Mouse (Mus musculus) gastrocnemius, adult 2 months (tissue): ENCODE data around the gene Zfp1. TPM values are rescaled to one million over a fixed set of nuclear protein-coding genes. Genes with fewer than 3 reads are reported as not detected.
"Not testable (repeated sequence)": the region's sequence is repeated elsewhere in the genome, so short reads cannot be mapped to it uniquely, and the experiment has no call there.

ENCODE experiments used
- DNase-seq: peaks from one replicate; pipeline ENCODE4 v3.0.0; 2022
- H3K27ac ChIP-seq: fragments of 200-600 bp; 2 replicates; pipeline ENCODE4 v1.8.1; 2022; ENCODE audit warnings: mild to moderate bottlenecking
- H3K4me3 ChIP-seq: fragments of 200-600 bp; 2 replicates; pipeline ENCODE4 v1.8.1; 2022; ENCODE audit warnings: mild to moderate bottlenecking, moderate library complexity
- CTCF ChIP-seq: fragments of 200-600 bp; IDR thresholded peaks from 2 replicates; pipeline ENCODE4 v1.8.1; 2022; ENCODE audit warnings: antibody characterized with exemption, mild to moderate bottlenecking, moderate library complexity
- intact Hi-C: fragments of 180-260 bp; cut with DNase I; formaldehyde crosslinking; loops from one replicate; pipeline ENCODE4 v1.15.1; 2025
- total RNA-seq, 2 experiments: library from RNA; stranded (reverse); gene quantifications; 2 replicates each; pipeline ENCODE4 v1.2.3; 2021

Gene Zfp1
- total RNA-seq, 2 experiments from 2014 or later: 7.9 to 9.4 TPM

- no peak for DNase-seq
- TF ChIP-seq CTCF: no peak
- H3K4me3 ChIP-seq: no peak overlapping the region
- no peak overlapping the region for H3K27ac ChIP-seq
- intact Hi-C loops: no loop called here
Observed at GRCm38 (mm10) chr8:111628401-111628800, 14.8 kb upstream of the Zfp1 start.

- DNase-seq: no peak
- Histone ChIP-seq H3K27ac (no peak overlapping the region; the same call in 1 of the 2 replicates), H3K4me3 (no peak overlapping the region)
- intact Hi-C loops: no loop called here
- no peak for TF ChIP-seq CTCF
Observed at GRCm38 (mm10) chr8:111628894-111629501, 14.2 kb upstream of the Zfp1 start.

- no peak for TF ChIP-seq CTCF
- peak; percentile 86 for DNase-seq
- intact Hi-C loops: no loop called here
- Histone ChIP-seq H3K4me3 (peak within 1 kb of the TSS; percentile 75), H3K27ac (peak within 1 kb of the TSS; percentile 96)
Observed at GRCm38 (mm10) chr8:111630105-111630521, 13.1 kb upstream of the Zfp1 start, which contains the start of gene Ldhd. Gene Ldhd, minus strand, starts transcription at chr8:111630374.

GRCm38 (mm10) chr8:111631589-111631988, 11.6 kb upstream of the Zfp1 start:
- no peak overlapping the region for H3K27ac ChIP-seq
- intact Hi-C loops: no loop called here
- no peak for DNase-seq
- no peak for TF ChIP-seq CTCF
- no peak overlapping the region for H3K4me3 ChIP-seq

DNA sequence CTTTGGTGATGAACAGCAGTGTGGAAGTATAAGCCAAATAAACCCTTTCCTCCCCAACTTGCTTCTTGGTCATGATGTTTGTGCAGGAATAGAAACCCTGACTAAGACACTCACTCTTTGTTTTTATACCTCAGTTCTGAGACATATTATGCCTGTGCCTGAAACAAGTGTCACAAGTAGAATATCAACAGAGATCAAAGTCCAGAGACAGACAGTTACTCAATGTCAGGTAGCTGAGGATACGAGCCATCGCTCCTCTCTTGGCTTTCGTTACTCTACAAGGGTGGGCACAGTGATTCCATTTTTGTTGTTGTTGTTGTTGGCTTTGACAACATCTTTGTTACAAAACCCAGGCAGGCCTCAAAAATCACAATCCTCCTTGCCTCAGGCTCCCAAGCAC, 10.2 kb upstream of the Zfp1 start:
- no peak overlapping the region for H3K27ac ChIP-seq
- TF ChIP-seq CTCF: no peak

GRCm38 (mm10) chr8:111638086-111638485, 5.1 kb upstream of the Zfp1 start:
- DNase-seq: no peak
- Histone ChIP-seq H3K4me3 (no peak overlapping the region), H3K27ac (no peak overlapping the region)
- TF ChIP-seq CTCF: no peak
- intact Hi-C loops: no loop called here

More for the DNA sequence above, 10.2 kb upstream of the Zfp1 start:
- H3K4me3 ChIP-seq: no peak overlapping the region
- DNase-seq: no peak
- intact Hi-C loops: no loop called here

DNA sequence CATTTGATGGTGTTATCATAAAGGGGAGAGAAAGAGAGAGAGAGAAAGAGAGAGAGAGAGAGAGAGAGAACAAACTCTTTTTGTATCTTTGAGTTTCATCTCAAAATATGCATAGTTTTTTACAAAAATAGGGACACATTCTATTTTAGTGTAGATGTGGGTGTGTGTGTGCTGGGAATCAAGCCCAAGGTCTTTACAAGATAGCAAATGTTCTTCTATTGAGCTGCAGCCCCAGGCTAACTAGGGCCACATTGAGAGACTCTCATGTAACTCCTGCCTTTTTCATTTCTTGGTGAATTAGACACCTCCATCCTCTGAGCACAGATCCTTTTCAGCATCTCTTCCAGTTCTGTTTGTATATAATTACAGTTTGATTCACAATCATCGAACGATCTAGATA, 2.1 kb upstream of the Zfp1 start:
- intact Hi-C loops: no loop called here
- H3K4me3 ChIP-seq: no peak overlapping the region
- no peak for TF ChIP-seq CTCF
- H3K27ac ChIP-seq: no peak overlapping the region
- DNase-seq: no peak

- TF ChIP-seq CTCF: no peak
- intact Hi-C loops: no loop called here
- no peak for DNase-seq
- H3K4me3 ChIP-seq: peak overlapping the region; percentile 95
- peak overlapping the region; percentile 100 for H3K27ac ChIP-seq
Observed at GRCm38 (mm10) chr8:111642496-111642895, 705 bp upstream of the Zfp1 start.

GRCm38 (mm10) chr8:111642939-111643263, 300 bp upstream of the Zfp1 start:
- Histone ChIP-seq H3K27ac (peak overlapping the region; percentile 100), H3K4me3 (peak overlapping the region; percentile 95)
- intact Hi-C loops: no loop called here
- no peak for DNase-seq
- no peak for TF ChIP-seq CTCF

- Histone ChIP-seq H3K4me3 (peak overlapping the region; percentile 95), H3K27ac (peak overlapping the region; percentile 100)
- intact Hi-C loops, DNase-seq: not testable (repeated sequence)
Observed at GRCm38 (mm10) chr8:111644286-111645051, 1.3 kb downstream of the Zfp1 start.

- intact Hi-C loops: no loop called here
- H3K27ac ChIP-seq: no peak overlapping the region
- DNase-seq: no peak
- TF ChIP-seq CTCF: no peak
- H3K4me3 ChIP-seq: no peak overlapping the region
Observed at GRCm38 (mm10) chr8:111645715-111646114, 2.5 kb downstream of the Zfp1 start.

GRCm38 (mm10) chr8:111648834-111649233, 5.6 kb downstream of the Zfp1 start:
- Histone ChIP-seq H3K27ac (peak overlapping the region; percentile 16; the same call in 1 of the 2 replicates), H3K4me3 (no peak overlapping the region)
- TF ChIP-seq CTCF: no peak
- no peak for DNase-seq
- intact Hi-C loops: no loop called here

GRCm38 (mm10) chr8:111650651-111651050, 7.5 kb downstream of the Zfp1 start:
- no peak for DNase-seq
- Histone ChIP-seq H3K27ac (no peak overlapping the region), H3K4me3 (no peak overlapping the region)
- no peak for TF ChIP-seq CTCF
- intact Hi-C loops: no loop called here

DNA sequence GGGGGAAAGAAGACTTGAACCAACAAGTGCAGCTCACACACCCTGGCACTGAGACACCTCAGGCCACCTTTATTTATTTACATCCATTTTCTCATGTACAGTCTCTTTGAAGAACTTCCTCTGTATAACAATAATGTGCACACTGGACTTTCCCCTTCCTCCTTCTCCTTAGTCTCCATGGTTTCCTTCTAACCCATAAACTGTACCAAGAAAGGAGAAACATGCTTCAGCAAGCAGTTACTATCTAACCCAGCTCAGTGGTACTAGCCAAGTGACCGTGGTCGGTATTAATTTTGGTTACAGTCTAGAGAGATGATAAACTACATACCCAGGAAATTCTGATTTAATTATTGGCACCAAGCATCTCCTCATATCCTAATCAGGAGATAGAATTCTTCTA, 10.3 kb downstream of the Zfp1 start:
- DNase-seq: no peak
- Histone ChIP-seq H3K27ac (no peak overlapping the region), H3K4me3 (no peak overlapping the region)
- no peak for TF ChIP-seq CTCF
- intact Hi-C loops: no loop called here
